Mouse (Mus musculus) heart, embryonic 11.5 days (tissue): ENCODE data around the gene Zfp493. TPM values are rescaled to one million over a fixed set of nuclear protein-coding genes. Genes with fewer than 3 reads are reported as not detected.
A peak's percentile ranks its signal among the peaks of the same experiment; 100 is the strongest.
"Not testable (repeated sequence)": the region's sequence is repeated elsewhere in the genome, so short reads cannot be mapped to it uniquely, and the experiment has no call there.

Source experiments
- ATAC-seq: fragments of 200-750 bp; cut with Nextera tagmentation; replicated peaks from 2 replicates; pipeline ENCODE4 v1.8.0; 2017; ENCODE audit warnings: moderate library complexity; ENCODE audit not compliant: insufficient number of reproducible peaks, low FRiP score, low TSS enrichment
- H3K27ac ChIP-seq: fragments of 300-500 bp; sonication (generic); 2 replicates; pipeline ENCODE4 v1.5.1; 2014; ENCODE audit warnings: mild to moderate bottlenecking, low read depth, low read length
- H3K27me3 ChIP-seq: fragments of 300-500 bp; sonication (generic); 2 replicates; pipeline ENCODE4 v1.6.1; 2014; ENCODE audit warnings: mild to moderate bottlenecking, low read length, mixed read lengths; ENCODE audit not compliant: control insufficient read depth, insufficient read depth
- H3K36me3 ChIP-seq: fragments of 300-500 bp; sonication (generic); 2 replicates; pipeline ENCODE4 v1.6.1; 2014; ENCODE audit warnings: mild to moderate bottlenecking, low read length, moderate library complexity, mixed read lengths; ENCODE audit not compliant: control insufficient read depth, insufficient read depth
- H3K4me1 ChIP-seq: fragments of 300-500 bp; sonication (generic); 2 replicates; pipeline ENCODE4 v1.6.1; 2014; ENCODE audit warnings: low read length; ENCODE audit not compliant: control insufficient read depth, insufficient read depth
- H3K4me2 ChIP-seq: fragments of 300-500 bp; sonication (generic); 2 replicates; pipeline ENCODE4 v1.6.1; 2014; ENCODE audit warnings: mild to moderate bottlenecking, moderate library complexity
- H3K4me3 ChIP-seq: fragments of 300-500 bp; sonication (generic); 2 replicates; pipeline ENCODE4 v1.5.1; 2014; ENCODE audit warnings: low read depth, low read length
- H3K9ac ChIP-seq: fragments of 300-500 bp; sonication (generic); 2 replicates; pipeline ENCODE4 v1.6.1; 2014; ENCODE audit warnings: mild to moderate bottlenecking, low read depth, low read length, moderate library complexity
- H3K9me3 ChIP-seq: fragments of 300-500 bp; sonication (generic); replicated peaks from 2 replicates; pipeline ENCODE4 v1.6.1; 2016; ENCODE audit warnings: low read length; ENCODE audit not compliant: control insufficient read depth
- WGBS: fragments of 180-500 bp; shearing (Covaris S2); extraction: QIAGEN DNeasy Blood & Tissue Kit; methylation state at CpG from one replicate; pipeline ENCODE4 v1.1.7; 2014; ENCODE audit not compliant: insufficient replicate concordance; 5-methylcytosine and 5-hydroxymethylcytosine counted together
- polyA plus RNA-seq: library from polyadenylated mRNA; unstranded; fragments of >200 nt; fragmentation: Nextera tagmentation; extraction: Ambion mirVana; gene quantifications from 2 replicates; pipeline ENCODE4 v1.2.1, GENCODE M21; 2014

The Zfp493 gene
- polyA plus RNA-seq, 1 experiment from 2014 or later, result 2.8 TPM

DNA sequence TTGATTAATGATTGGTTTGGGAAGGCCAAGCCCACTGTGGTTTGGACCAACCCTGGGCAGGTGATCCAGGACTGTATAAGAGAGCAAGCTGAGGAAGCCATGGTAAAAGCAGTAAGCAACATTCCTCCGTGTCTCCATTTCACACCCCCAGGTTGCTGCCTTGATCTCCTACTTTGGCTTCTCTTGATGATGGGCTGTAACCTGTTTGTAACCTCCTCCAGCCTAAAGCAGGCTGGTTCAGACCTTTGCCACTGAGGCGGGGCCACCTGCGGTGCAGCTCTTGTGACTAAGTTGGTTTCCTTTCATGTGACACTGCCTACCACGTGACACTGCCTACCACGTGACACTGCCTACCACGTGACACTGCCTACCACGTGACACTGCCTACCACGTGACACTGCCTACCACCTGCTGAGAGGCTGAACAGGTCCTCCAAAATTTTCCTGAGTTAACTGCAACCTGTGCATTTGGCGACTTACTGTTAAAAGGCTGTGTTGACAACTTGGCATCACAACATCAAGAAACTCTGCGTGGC is 12.5 kb downstream of the Zfp493 start:
- no peaks in the 10 kb centered on the region for H3K27me3 ChIP-seq
- H3K36me3 ChIP-seq, result peaks cover 4% of the 10 kb centered on the region; the same call in 1 of the 2 replicates
- H3K9me3 ChIP-seq, result no peaks in the 10 kb centered on the region
- H3K27ac ChIP-seq, result no peak overlapping the region
- no peak overlapping the region for H3K9ac ChIP-seq
- H3K4me2 ChIP-seq, result no peak overlapping the region
- no peaks in the 10 kb centered on the region for H3K4me1 ChIP-seq
- no peak for ATAC-seq
- no peak overlapping the region for H3K4me3 ChIP-seq
- 87% methylated on average over 10 of the region's 10 CpGs for WGBS

DNA sequence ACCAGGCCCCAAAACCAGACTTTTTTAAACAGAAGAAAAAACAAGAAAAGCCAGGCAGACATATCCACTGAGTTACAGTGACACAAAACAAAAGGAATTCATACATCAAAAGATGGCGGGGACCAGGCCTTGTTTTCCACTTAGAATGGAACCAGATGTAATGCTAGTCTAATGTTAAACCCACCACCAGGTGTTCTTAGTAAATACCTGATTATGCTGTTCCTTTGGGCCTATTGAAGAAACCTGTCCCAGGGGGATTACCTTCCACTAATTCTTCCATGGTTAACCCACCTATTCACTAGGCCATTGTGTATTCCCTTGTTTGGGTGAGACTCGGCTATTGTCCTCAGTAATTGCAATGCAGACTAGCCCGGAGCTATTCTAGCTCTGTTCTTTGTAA is 19.1 kb downstream of the Zfp493 start:
- no peaks in the 10 kb centered on the region for H3K9me3 ChIP-seq

DNA sequence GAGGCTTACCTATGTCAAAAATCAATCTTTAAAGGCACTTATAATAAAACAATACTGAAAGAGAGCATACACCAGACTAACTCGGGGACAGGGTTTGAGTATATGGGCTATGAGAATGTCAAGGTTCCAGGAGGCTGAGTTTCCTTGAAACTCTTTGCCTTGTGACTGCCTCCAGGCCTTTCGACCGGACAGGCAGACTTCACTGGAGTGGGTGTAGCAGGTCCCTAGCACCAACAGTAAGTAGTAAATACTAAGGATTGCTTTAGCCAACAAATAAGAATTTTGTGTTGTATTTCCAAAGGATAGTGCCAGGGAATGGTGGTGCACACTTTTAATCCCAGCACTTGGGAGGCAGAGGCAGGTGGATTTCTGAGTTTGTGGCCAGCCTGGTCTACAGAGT is 19.7 kb downstream of the Zfp493 start:
- H3K4me1 ChIP-seq, H3K4me2 ChIP-seq, H3K27ac ChIP-seq, H3K4me3 ChIP-seq, H3K9me3 ChIP-seq, ATAC-seq, H3K36me3 ChIP-seq, H3K27me3 ChIP-seq, H3K9ac ChIP-seq: not testable (repeated sequence)
- WGBS, result 89% methylated on average over 3 of the region's 3 CpGs

More for the DNA sequence above, 19.1 kb downstream of the Zfp493 start:
- Histone ChIP-seq H3K4me1 (no peaks in the 10 kb centered on the region), H3K36me3 (no peaks in the 10 kb centered on the region), H3K9ac (no peak overlapping the region), H3K27me3 (no peaks in the 10 kb centered on the region), H3K27ac (no peak overlapping the region), H3K4me2 (no peak overlapping the region), H3K4me3 (no peak overlapping the region)
- ATAC-seq, result no peak
- WGBS, result 81% methylated on average over 3 of the region's 3 CpGs

DNA sequence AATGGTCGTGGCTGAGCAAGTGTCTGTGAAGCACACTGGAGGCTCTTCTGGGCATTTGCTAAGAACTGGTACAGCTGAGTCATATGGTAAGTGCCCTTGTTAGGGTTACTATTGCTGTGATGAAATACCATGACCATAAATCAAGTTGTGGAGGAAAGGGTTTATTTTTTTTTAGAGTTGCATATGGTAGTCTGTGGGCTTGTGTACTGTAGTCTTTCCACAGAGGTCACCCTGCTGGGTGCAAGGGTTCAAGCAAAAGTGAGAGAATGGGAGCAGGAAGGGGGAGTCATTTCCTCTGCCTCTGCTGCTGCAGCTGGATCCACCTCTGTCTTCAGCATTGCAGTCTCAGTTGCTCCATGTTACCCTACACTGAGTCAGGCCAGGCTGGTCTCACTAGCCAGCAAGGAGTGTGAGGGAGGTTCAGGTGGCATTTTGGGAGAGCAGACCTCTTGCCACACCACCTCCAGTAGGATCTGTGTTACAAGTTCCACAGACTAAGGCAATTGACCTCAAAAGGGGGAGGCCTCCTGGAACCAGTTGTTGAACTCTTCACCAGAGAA is 32.2 kb downstream of the Zfp493 start:
- Histone ChIP-seq H3K9ac (no peak overlapping the region), H3K36me3 (no peaks in the 10 kb centered on the region), H3K4me3 (no peak overlapping the region), H3K4me2 (no peak overlapping the region), H3K4me1 (no peaks in the 10 kb centered on the region), H3K27me3 (no peaks in the 10 kb centered on the region), H3K27ac (no peak overlapping the region), H3K9me3 (no peaks in the 10 kb centered on the region)
- no peak for ATAC-seq
- WGBS, result 52% methylated on average over 1 of the region's 1 CpGs

DNA sequence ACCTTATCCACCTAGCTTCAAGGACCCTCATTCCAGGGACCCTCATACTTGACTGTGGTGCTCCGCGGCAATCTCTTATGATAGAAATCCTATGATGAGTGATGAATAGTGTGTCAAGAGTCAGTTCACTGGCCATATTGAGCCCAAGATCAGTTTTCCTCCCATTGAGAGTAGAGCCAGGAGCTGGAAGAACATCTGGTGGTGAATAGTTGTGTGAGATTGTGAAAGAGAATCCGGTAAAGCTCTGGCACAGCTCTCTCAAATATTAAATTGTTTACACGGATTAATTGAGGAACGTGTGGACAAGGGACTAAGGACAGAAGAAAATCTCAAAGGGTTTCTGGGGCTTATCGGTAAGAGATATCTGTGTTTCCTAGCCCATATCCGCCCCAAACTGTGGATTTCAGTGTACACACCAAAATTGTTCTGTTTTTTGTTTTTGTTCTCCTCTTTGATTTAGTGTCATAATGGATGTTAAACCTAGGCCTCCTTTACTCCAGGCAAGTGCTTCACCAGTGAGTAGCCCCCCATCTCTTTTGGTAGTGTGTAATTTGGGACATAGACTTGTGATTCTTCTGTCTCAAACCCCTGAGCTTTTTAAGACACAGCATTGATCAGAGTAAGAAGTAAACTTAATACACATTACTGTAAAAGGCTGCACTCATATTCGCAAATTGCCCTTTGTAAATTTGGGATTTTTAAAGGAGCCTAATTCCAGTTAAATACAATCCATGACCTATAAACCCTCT is 33.6 kb downstream of the Zfp493 start:
- ATAC-seq, result no peak
- peak overlapping the region; percentile 76; the same call in 1 of the 2 replicates for H3K4me2 ChIP-seq
- H3K27ac ChIP-seq, result no peak overlapping the region; the same call in 1 of the 2 replicates
- no peaks in the 10 kb centered on the region for H3K27me3 ChIP-seq
- H3K4me1 ChIP-seq, result no peaks in the 10 kb centered on the region
- H3K9me3 ChIP-seq, result no peaks in the 10 kb centered on the region
- no peaks in the 10 kb centered on the region for H3K36me3 ChIP-seq
- H3K9ac ChIP-seq, result no peak overlapping the region; the same call in 1 of the 2 replicates
- WGBS, result 73% methylated on average over 8 of the region's 8 CpGs
- H3K4me3 ChIP-seq, result peak overlapping the region; percentile 84

DNA sequence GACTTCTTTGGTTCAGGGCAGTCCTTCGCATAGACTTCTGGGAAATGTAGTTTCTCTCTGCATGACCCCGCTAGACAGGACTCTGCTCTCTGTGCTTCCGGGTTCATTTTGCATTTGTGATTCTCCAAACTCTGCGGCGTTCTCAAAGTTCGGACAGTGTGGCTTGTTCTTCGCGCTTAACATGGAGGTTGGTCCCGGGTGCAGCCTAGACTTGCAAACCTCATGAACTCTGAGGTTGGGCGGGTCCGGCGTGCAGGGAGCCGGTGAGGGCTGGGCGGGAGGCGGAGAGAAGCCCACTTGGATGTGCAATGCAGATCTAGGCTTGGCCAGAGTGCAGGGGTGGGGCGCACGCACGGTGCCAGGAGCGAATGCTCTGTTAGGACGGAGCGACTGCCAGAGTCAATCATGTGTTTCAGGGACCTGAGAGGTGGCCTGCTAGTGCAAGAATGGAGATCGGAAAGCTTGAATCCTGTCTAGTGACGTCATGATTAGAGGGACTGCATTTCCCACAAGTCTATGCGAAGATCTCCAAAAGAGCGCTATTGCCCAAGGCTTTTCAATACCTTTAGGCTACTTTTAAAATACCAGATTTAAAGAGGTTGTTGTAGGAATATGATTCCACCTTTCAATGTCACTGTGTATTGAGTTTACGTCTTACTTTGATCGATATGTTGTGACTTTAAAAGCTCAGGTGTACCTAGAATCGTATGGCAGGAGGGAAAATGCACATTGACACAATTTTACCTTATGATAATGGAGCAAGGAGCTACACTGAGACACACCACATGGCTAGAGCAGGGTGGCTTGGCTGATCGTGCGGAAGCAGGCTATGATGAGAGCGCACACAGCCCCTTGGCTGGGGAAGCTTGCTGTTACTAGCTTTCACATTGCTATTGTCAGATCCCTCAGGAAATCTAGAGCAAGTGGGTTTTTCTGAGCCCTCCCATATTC is 34.5 kb downstream of the Zfp493 start, which contains the start of gene Zfp273:
Zfp273 (plus strand) TSS at position 31 of the 951 bp plus-strand sequence.
- H3K27me3 ChIP-seq, result no peaks in the 10 kb centered on the region
- peak; percentile 94 for ATAC-seq
- H3K27ac ChIP-seq, result peak within 1 kb of the TSS; percentile 85
- no peaks in the 10 kb centered on the region for H3K4me1 ChIP-seq
- 4% methylated on average over 31 of the region's 31 CpGs for WGBS
- H3K4me2 ChIP-seq, result peak within 1 kb of the TSS; percentile 76
- peak within 1 kb of the TSS; percentile 84 for H3K4me3 ChIP-seq
- H3K9me3 ChIP-seq, result no peaks in the 10 kb centered on the region
- no peaks in the 10 kb centered on the region for H3K36me3 ChIP-seq
- H3K9ac ChIP-seq, result peak within 1 kb of the TSS; percentile 77

DNA sequence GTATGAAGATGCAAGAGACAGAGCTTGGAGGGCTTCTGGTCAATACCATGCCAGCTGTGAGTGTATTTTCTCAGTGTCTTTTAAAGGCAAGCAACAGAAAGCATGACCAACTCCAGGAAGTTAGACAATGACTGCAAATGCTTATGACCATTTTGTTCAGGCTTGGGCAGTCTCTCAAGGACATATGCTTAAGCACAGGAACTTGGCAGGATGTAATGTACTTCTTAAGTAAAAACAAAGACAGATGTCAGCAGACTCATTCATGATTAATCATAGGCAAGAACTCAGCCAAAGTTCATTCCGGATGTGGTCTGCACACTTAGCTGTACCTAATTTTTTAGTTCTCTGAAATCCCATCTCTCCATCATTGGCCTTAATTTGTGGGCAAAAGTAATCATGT is 39.1 kb downstream of the Zfp493 start:
- no peak for ATAC-seq
- WGBS, result 81% methylated on average over 1 of the region's 1 CpGs
- Histone ChIP-seq H3K36me3 (0 out of 2 replicates have a peak, but pooled peaks cover 2% of the 10 kb centered on the region), H3K9ac (no peak overlapping the region), H3K9me3 (no peaks in the 10 kb centered on the region), H3K4me3 (no peak overlapping the region), H3K4me2 (no peak overlapping the region), H3K4me1 (no peaks in the 10 kb centered on the region), H3K27me3 (no peaks in the 10 kb centered on the region), H3K27ac (no peak overlapping the region)

DNA sequence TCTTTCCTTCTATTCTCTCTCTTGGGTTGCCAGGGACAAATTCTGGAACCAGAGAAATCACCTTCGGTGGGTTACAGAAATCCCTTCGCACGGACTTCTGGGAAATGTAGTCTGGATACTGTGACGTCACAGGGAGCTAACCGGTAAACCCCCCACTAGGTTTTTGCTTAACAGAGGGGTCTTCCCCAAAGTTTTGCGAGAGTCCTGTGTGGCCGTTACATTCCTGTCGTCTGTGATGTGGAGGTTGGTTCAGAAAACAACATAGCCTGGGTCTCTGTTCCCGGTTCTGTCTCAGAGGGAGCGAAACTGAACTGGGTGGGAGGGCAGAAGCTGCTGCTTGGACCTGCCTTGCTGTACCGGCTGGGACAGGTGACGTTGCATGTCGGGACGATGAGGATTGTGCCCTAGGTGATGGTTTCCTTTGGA is 51.4 kb downstream of the Zfp493 start, which contains the start of gene Gm10037:
Gm10037 (plus strand) TSS at position 196 of the 426 bp plus-strand sequence.
- 5% methylated on average over 14 of the region's 14 CpGs for WGBS
- Histone ChIP-seq H3K36me3 (peaks cover 7% of the 10 kb centered on the region), H3K27ac (no peak within 1 kb of the TSS), H3K27me3 (no peaks in the 10 kb centered on the region), H3K9me3 (no peaks in the 10 kb centered on the region; the same call in 1 of the 2 replicates), H3K9ac (peak within 1 kb of the TSS; percentile 80), H3K4me3 (peak within 1 kb of the TSS; percentile 64), H3K4me2 (peak within 1 kb of the TSS; percentile 72), H3K4me1 (no peaks in the 10 kb centered on the region)
- 0 out of 2 replicates have a peak, but pooled peaks have one; percentile 63 for ATAC-seq
